Mouse (Mus musculus) adrenal gland, adult 18-20 months (tissue): ENCODE measurements around the gene A630023A22Rik. TPM values are rescaled to one million over a fixed set of nuclear protein-coding genes. Genes with fewer than 3 reads are reported as not detected.

Experiments used
- total RNA-seq, 2 experiments: library from RNA; stranded (reverse); gene quantifications; 1 replicate in 1 of 2; 2 replicates in 1 of 2; pipeline ENCODE4 v1.2.3; 2021

Gene A630023A22Rik
- total RNA-seq, 2 experiments from 2014 or later, result not detected

Other genes starting within 250 kb of the A630023A22Rik start
- gene Gdf10, start 179.2 kb downstream of the A630023A22Rik start, total RNA-seq, result 10 to 100 TPM in 1 of 2 experiments, 1 to 10 TPM in 1; 7.2 to 10.6 TPM
- under 1 TPM in 1 of 2 experiments, not detected in 1; 0.10 TPM for gene Gdf2, start 161.7 kb downstream of the A630023A22Rik start, total RNA-seq
- not detected for gene Rbp3, start 148.8 kb downstream of the A630023A22Rik start, total RNA-seq
- gene Zfp488, start 124.0 kb downstream of the A630023A22Rik start, total RNA-seq, result not detected
- gene Gm30083, start 87.6 kb downstream of the A630023A22Rik start, total RNA-seq, result not detected
- under 1 TPM; 0.26 to 0.40 TPM for gene Gm5460, start 86.0 kb downstream of the A630023A22Rik start, total RNA-seq
- not detected for gene Antxrl, start 50.0 kb downstream of the A630023A22Rik start, total RNA-seq
- 1 to 10 TPM; 2.3 to 2.7 TPM for gene Anxa8, start 16.8 kb downstream of the A630023A22Rik start, total RNA-seq
- under 1 TPM in 1 of 2 experiments, not detected in 1; 0.10 TPM for gene Npy4r, start 49.7 kb upstream of the A630023A22Rik start, total RNA-seq
- gene Gprin2, start 98.9 kb upstream of the A630023A22Rik start, total RNA-seq, result 1 to 10 TPM in 1 of 2 experiments, under 1 TPM in 1; 0.83 to 1.3 TPM
- gene Syt15, start 116.8 kb upstream of the A630023A22Rik start, total RNA-seq, result under 1 TPM; 0.16 to 0.27 TPM
- gene Shld2, start 207.7 kb upstream of the A630023A22Rik start, total RNA-seq, result 1 to 10 TPM; 9.2 to 9.5 TPM
- 100 to 1,000 TPM; 186 to 200 TPM for gene Glud1, start 208.0 kb upstream of the A630023A22Rik start, total RNA-seq